Mouse (Mus musculus): Measurements from ENCODE around the gene Olfr159.

GRCm38 (mm10) chr4:43724764-43725163 lies 46.0 kb downstream of the Olfr159 start:
- TF ChIP-seq CTCF (IDR thresholded peaks at IDR 0.05; ENCODE audit: extremely low read depth, insufficient read depth, insufficient read length, insufficient replicate concordance) (no peak), POLR2A (IDR thresholded peaks at IDR 0.05; ENCODE audit: low read depth, low read length) (no peak)
